Mouse (Mus musculus) liver, adult 2 months (tissue): ENCODE results near the gene Rad51b.

Source experiments
- CTCF ChIP-seq: fragments of 200-500 bp; IDR thresholded peaks from 2 replicates; pipeline ENCODE4 v1.5.1; 2011; ENCODE audit warnings: low read depth, low read length, control low read depth
- POLR2A ChIP-seq: fragments of 200-500 bp; IDR thresholded peaks from 2 replicates; pipeline ENCODE4 v1.6.1; 2011; ENCODE audit warnings: low read length, control low read depth; ENCODE audit not compliant: insufficient read depth; ENCODE audit errors: extremely low read depth

- TF ChIP-seq CTCF (no peak), POLR2A (no peak)
These were observed 140.5 kb downstream of the Rad51b start for GRCm38 (mm10) chr12:79437572-79437971.
